8 mouse cellular contexts compared by ENCODE assay signal in the genomic region with DNA sequence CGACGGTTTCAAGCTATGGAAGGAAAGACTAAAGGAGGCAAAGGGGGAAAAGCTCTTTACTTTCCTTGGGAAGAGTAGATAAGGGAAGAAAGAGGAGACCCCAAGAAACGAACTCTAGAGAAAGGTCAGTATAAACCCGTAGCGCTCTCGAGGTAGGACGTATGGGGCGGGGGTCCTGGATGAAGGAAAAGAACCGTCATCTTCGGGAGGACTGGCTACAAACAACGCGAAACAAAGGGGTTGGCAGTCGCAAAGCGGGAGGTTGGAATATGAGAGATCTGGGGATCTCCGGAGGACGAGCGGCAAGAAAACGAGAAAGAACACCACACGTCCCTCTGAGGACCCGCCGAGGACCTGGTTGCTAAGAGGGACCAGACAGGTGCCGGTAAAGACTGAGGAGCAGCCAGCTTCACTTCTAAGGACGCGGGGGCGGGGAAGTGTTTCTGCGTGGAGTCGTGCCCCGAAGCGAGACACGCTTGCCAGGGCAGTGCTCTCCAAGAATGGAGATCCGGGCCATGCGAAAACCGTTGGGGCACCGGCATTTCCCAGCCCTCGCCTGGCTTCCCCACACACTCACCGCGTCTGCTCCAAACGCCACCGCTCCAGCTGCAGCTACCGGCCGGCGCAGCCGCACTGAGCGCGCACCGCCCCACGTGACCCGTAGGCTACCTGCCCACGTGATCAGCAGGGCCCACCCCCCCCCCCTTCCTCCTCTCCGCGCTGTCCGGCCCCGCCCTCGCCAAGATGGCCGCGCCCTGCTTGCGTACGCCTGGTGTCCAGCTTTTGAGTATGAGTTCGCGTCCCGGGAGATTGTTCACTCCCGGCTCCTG. TPM values are rescaled to one million over a fixed set of nuclear protein-coding genes. Genes with fewer than 3 reads are reported as not detected.
DNase-seq lines count a peak whose midpoint lies in the region; ATAC-seq and TF ChIP-seq lines count a peak whose summit lies in the region.

Fam118b (minus strand) TSS at position 660 of the 830 bp plus-strand sequence.
Rpusd4 (plus strand) TSS at position 720 of the 830 bp plus-strand sequence.

- H3K36me3 ChIP-seq in heart, embryonic 12.5 days: peaks cover 16% of the 10 kb centered on the region
- peaks cover 6% of the 10 kb centered on the region for H3K36me3 ChIP-seq in kidney, postnatal 0 days (ENCODE audit: insufficient read depth, low read length)
- H3K36me3 ChIP-seq in liver, embryonic 11.5 days (ENCODE audit: control insufficient read depth, insufficient read depth, low read length): peaks cover 9% of the 10 kb centered on the region
- peaks cover 2% of the 10 kb centered on the region for H3K36me3 ChIP-seq in stomach, embryonic 14.5 days (ENCODE audit: control insufficient read depth, insufficient read depth, low read length)

- H3K9ac ChIP-seq in heart, embryonic 12.5 days: peak within 1 kb of the TSS; percentile 84
- peak within 1 kb of the TSS; percentile 69 for H3K9ac ChIP-seq in kidney, postnatal 0 days (ENCODE audit: low read depth, low read length)
- peak within 1 kb of the TSS; percentile 78 for H3K9ac ChIP-seq in liver, embryonic 11.5 days (ENCODE audit: low read depth, low read length)
- H3K9ac ChIP-seq in stomach, embryonic 14.5 days (replicated peaks; ENCODE audit: low read depth, low read length): peak within 1 kb of the TSS; percentile 52

- peak; percentile 91 for ATAC-seq in erythroblast, adult 5-6 weeks (replicated peaks; ENCODE audit: low FRiP score, poor library complexity, severe bottlenecking)
- ATAC-seq in heart, embryonic 12.5 days (ENCODE audit: insufficient number of reproducible peaks, low FRiP score): peak; percentile 95
- peak; percentile 94 for ATAC-seq in kidney, postnatal 0 days (replicated peaks; ENCODE audit: low FRiP score, low read depth)
- ATAC-seq in liver, embryonic 11.5 days (replicated peaks; ENCODE audit: low FRiP score): peak; percentile 90
- peak; percentile 95 for ATAC-seq in stomach, embryonic 14.5 days (ENCODE audit: insufficient number of reproducible peaks, insufficient read depth, low FRiP score, low read depth)

- under 1% methylated on average over 57 of the region's 62 CpGs for WGBS in heart, embryonic 12.5 days
- under 1% methylated on average over 59 of the region's 62 CpGs for WGBS in kidney, postnatal 0 days
- WGBS in liver, embryonic 11.5 days: under 1% methylated on average over 62 of the region's 62 CpGs
- WGBS in stomach, embryonic 14.5 days: under 1% methylated on average over 62 of the region's 62 CpGs

- peak within 1 kb of the TSS; percentile 67; the same call in 1 of the 2 replicates for H3K27ac ChIP-seq in heart, embryonic 12.5 days (ENCODE audit: poor library complexity, severe bottlenecking)
- H3K27ac ChIP-seq in kidney, postnatal 0 days: peak within 1 kb of the TSS; percentile 51; the same call in 1 of the 2 replicates
- peak within 1 kb of the TSS; percentile 30; the same call in 1 of the 2 replicates for H3K27ac ChIP-seq in liver, embryonic 11.5 days (ENCODE audit: low read depth, low read length)
- peak within 1 kb of the TSS; percentile 23; the same call in 1 of the 2 replicates for H3K27ac ChIP-seq in stomach, embryonic 14.5 days (ENCODE audit: low read length)

- H3K4me3 ChIP-seq in heart, embryonic 12.5 days: peak within 1 kb of the TSS; percentile 78
- H3K4me3 ChIP-seq in kidney, postnatal 0 days (replicated peaks; ENCODE audit: low read depth, low read length): peak within 1 kb of the TSS; percentile 67
- peak within 1 kb of the TSS; percentile 74 for H3K4me3 ChIP-seq in liver, embryonic 11.5 days (ENCODE audit: low read depth, low read length)
- peak within 1 kb of the TSS; percentile 79 for H3K4me3 ChIP-seq in stomach, embryonic 14.5 days (ENCODE audit: low read depth, low read length)

- DNase-seq in B cell, adult 2 months: peak; percentile 91
- peak; percentile 97 for DNase-seq in brain, adult 2 months (ENCODE audit: low read depth, low spot score)
- DNase-seq in kidney, postnatal 0 days (ENCODE audit: low spot score): peak; percentile 96
- peak; percentile 88 for DNase-seq in liver, embryonic 11.5 days (ENCODE audit: low spot score)
- DNase-seq in naive thymus-derived CD4-positive, alpha-beta T cell, adult 2 months (ENCODE audit: low read depth): peak; percentile 94

- TF ChIP-seq CTCF in kidney, postnatal 0 days (IDR thresholded peaks at IDR 0.05; ENCODE audit: low read depth): no peak

- H3K4me1 ChIP-seq in heart, embryonic 12.5 days (replicated peaks): peaks cover 15% of the 10 kb centered on the region
- peaks cover 7% of the 10 kb centered on the region; the same call in 1 of the 2 replicates for H3K4me1 ChIP-seq in kidney, postnatal 0 days (replicated peaks; ENCODE audit: insufficient read depth, low read length)
- H3K4me1 ChIP-seq in liver, embryonic 11.5 days (replicated peaks; ENCODE audit: control insufficient read depth, insufficient read depth, low read length): peaks cover 35% of the 10 kb centered on the region
- peaks cover 5% of the 10 kb centered on the region; the same call in 1 of the 2 replicates for H3K4me1 ChIP-seq in stomach, embryonic 14.5 days (ENCODE audit: control insufficient read depth, insufficient read depth, low read length)

- peak within 1 kb of the TSS; percentile 91 for H3K4me2 ChIP-seq in heart, embryonic 12.5 days
- peak within 1 kb of the TSS; percentile 71 for H3K4me2 ChIP-seq in kidney, postnatal 0 days (ENCODE audit: low read length)
- H3K4me2 ChIP-seq in liver, embryonic 11.5 days: peak within 1 kb of the TSS; percentile 96
- peak within 1 kb of the TSS; percentile 67 for H3K4me2 ChIP-seq in stomach, embryonic 14.5 days (replicated peaks; ENCODE audit: low read depth, low read length)

- H3K27me3 ChIP-seq in heart, embryonic 12.5 days (replicated peaks): no peaks in the 10 kb centered on the region
- H3K27me3 ChIP-seq in kidney, postnatal 0 days (ENCODE audit: insufficient read depth, low read length): no peaks in the 10 kb centered on the region
- H3K27me3 ChIP-seq in liver, embryonic 11.5 days (replicated peaks; ENCODE audit: control insufficient read depth, insufficient read depth, low read length): no peaks in the 10 kb centered on the region
- H3K27me3 ChIP-seq in stomach, embryonic 14.5 days (ENCODE audit: control insufficient read depth, insufficient read depth, low read length): no peaks in the 10 kb centered on the region

- no peaks in the 10 kb centered on the region for H3K9me3 ChIP-seq in heart, embryonic 12.5 days (replicated peaks)
- H3K9me3 ChIP-seq in kidney, postnatal 0 days (replicated peaks; ENCODE audit: low read length): no peaks in the 10 kb centered on the region
- H3K9me3 ChIP-seq in liver, embryonic 11.5 days (ENCODE audit: control insufficient read depth, low read length): no peaks in the 10 kb centered on the region
- no peaks in the 10 kb centered on the region for H3K9me3 ChIP-seq in stomach, embryonic 14.5 days (ENCODE audit: control insufficient read depth, low read depth, low read length)

RNA-seq across cellular contexts. Expression of gene Fam118b, which starts in this region (rescaled TPM):
- total RNA-seq in erythroblast, adult 5-6 weeks (2015; ENCODE audit: low replicate concordance): 3.3 and 10.7 TPM in 2 replicates
- 2.8 and 4.2 TPM in 2 replicates for total RNA-seq in erythroblast, adult 5-6 weeks (2017; ENCODE audit: low replicate concordance)
- polyA plus RNA-seq in heart, embryonic 12.5 days (2016; fragmentation: Nextera tagmentation; extraction: Ambion mirVana): 26.6 and 28.5 TPM in 2 replicates
- polyA plus RNA-seq in kidney, postnatal 0 days (2015; fragmentation: Nextera tagmentation; extraction: Ambion mirVana): 32.2 and 34.2 TPM in 2 replicates
- polyA plus RNA-seq in liver, embryonic 11.5 days (2014; fragmentation: Nextera tagmentation; extraction: Ambion mirVana): 30.4 and 31.3 TPM in 2 replicates
- 34.1 and 36.6 TPM in 2 replicates for polyA plus RNA-seq in stomach, embryonic 14.5 days (2014; fragmentation: Nextera tagmentation; extraction: Ambion mirVana)

RNA-seq across cellular contexts. Expression of gene Rpusd4, which starts in this region (rescaled TPM):
- total RNA-seq in erythroblast, adult 5-6 weeks (2015; ENCODE audit: low replicate concordance): 3.3 and 9.4 TPM in 2 replicates
- 0.77 and 2.0 TPM in 2 replicates for total RNA-seq in erythroblast, adult 5-6 weeks (2017; ENCODE audit: low replicate concordance)
- polyA plus RNA-seq in heart, embryonic 12.5 days (2016; fragmentation: Nextera tagmentation; extraction: Ambion mirVana): 22.1 and 24.4 TPM in 2 replicates
- 26.5 and 29.6 TPM in 2 replicates for polyA plus RNA-seq in kidney, postnatal 0 days (2015; fragmentation: Nextera tagmentation; extraction: Ambion mirVana)
- polyA plus RNA-seq in liver, embryonic 11.5 days (2014; fragmentation: Nextera tagmentation; extraction: Ambion mirVana): 34.6 and 36.3 TPM in 2 replicates
- 28.2 and 30.5 TPM in 2 replicates for polyA plus RNA-seq in stomach, embryonic 14.5 days (2014; fragmentation: Nextera tagmentation; extraction: Ambion mirVana)

Comparison
In these comparisons a context has a peak if more than half of its experiments do, and no peak if none do; other contexts are left out.
1. Peak in every context shown above with its lines: DNase-seq, ATAC-seq, H3K4me3 ChIP-seq and H3K27ac ChIP-seq.